Mouse (Mus musculus): ENCODE data around the gene Ehbp1l1. TPM values are rescaled to one million over a fixed set of nuclear protein-coding genes. Genes with fewer than 3 reads are reported as not detected.

Ehbp1l1 gene
- total and polyA plus RNA-seq, 3 experiments, result 30.4 to 62.6 (median 57.0) TPM

DNA sequence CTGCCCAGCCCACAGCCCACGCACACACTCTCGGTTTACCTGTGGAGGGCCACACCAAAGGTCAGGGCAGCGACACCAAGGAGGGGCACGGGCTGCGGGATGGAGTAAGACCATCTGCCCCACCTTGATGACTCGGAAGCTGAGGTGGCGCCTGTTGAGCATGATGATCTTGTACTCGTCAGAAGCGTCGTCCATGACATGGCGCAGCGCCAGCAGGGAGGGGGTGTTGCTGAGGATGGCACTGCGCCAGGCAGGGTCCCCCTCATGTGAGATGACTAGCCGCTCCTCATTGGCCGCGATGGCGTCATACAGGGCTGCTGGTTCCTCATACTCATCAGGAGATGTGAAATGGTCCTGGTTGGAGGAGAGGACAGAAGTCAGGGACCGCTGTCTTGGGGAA, 59.7 kb downstream of the Ehbp1l1 start:
- H3K9ac ChIP-seq (ENCODE audit: insufficient read depth, low read depth), result no peak overlapping the region
- no peaks in the 10 kb centered on the region for H3K27me3 ChIP-seq (replicated peaks)
- no peak for DNase-seq (ENCODE audit: extremely low read depth)
- H3K9me3 ChIP-seq (replicated peaks; ENCODE audit: low read length), result no peaks in the 10 kb centered on the region
- no peak overlapping the region for H3K27ac ChIP-seq (ENCODE audit: insufficient read depth, low read depth)
- peaks cover 61 to 70% of the 10 kb centered on the region in 2 experiments for H3K36me3 ChIP-seq (replicated peaks in 1 of 2; ENCODE audit: control insufficient read depth in 1 of 2, insufficient read depth in 1 of 2, low read length in 1 of 2)
- peaks cover 6% of the 10 kb centered on the region; the same call in 1 of the 2 replicates for H3K79me2 ChIP-seq (replicated peaks; ENCODE audit: control insufficient read depth, extremely low read depth, insufficient read depth, poor library complexity, severe bottlenecking)
- dilution Hi-C loops (cut with MboI; ENCODE audit: extremely low pct_ligation_motif_present, extremely low pct_unique_long_range_greater_than_20kb, low sequenced_read_pairs), result no loop called here
- no peak overlapping the region for H3K4me3 ChIP-seq (replicated peaks in 1 of 3; ENCODE audit: low read depth in 2 of 3, low read length in 2 of 3, poor library complexity in 1 of 3)
- H3K4me2 ChIP-seq (ENCODE audit: insufficient read depth, low read depth, poor library complexity, severe bottlenecking), result no peak overlapping the region
- TF ChIP-seq ZMIZ1 (IDR thresholded peaks at IDR 0.05; ENCODE audit: low read depth, low read length) (no peak), SMC3 (IDR thresholded peaks at IDR 0.05; ENCODE audit: low read depth, low read length) (no peak), RCOR1 (conservative IDR thresholded peaks at IDR 0.05; ENCODE audit: low read depth, low read length) (no peak), ZNF384 (IDR thresholded peaks at IDR 0.05; ENCODE audit: low read depth, low read length) (no peak)
- peaks cover 8 to 24% of the 10 kb centered on the region in 2 experiments for H3K4me1 ChIP-seq (ENCODE audit: control insufficient read depth in 1 of 2, insufficient read depth in 2 of 2)
- in situ Hi-C loops (cut with MboI; ENCODE audit: low pct_ligation_motif_present, low pct_unique_long_range_greater_than_20kb, low sequenced_read_pairs), result no loop called here

DNA sequence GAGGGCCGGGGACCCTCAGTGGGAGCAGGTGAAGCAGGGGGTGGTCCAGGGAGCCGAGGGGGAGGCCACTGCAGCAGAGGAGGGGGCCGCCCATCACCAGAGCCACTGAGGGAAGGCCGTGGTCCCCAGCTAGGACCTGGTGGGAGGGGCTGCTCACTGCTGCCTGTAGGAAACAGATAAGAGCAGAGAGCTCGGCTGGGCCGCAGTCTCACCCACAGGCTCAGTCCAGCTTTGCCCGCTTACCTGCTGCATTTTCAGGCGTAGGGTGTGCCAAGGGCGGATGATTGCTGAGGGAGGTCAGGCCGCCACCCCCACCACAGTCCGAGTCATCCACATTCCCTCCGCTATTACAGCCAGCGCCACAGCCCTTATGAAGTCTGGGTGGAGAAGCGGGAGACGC, 60.7 kb downstream of the Ehbp1l1 start:
- no peak for TF ChIP-seq HCFC1 (IDR thresholded peaks at IDR 0.05; ENCODE audit: low read depth, low read length)
- TF ChIP-seq MYC (IDR thresholded peaks at IDR 0.05; ENCODE audit: low read depth, low read length), result no peak
- TF ChIP-seq ZMIZ1 (IDR thresholded peaks at IDR 0.05; ENCODE audit: low read depth, low read length), result no peak
- TF ChIP-seq SIN3A (IDR thresholded peaks at IDR 0.05; ENCODE audit: low read length), result no peak
- TF ChIP-seq POLR2AphosphoS2 (IDR thresholded peaks at IDR 0.05; ENCODE audit: low read depth, low read length), result no peak
- no peak for TF ChIP-seq TCF12 (IDR thresholded peaks at IDR 0.05; ENCODE audit: low read depth, low read length)
- no peak for TF ChIP-seq GABPA (IDR thresholded peaks at IDR 0.05; ENCODE audit: insufficient replicate concordance, low read depth, low read length)
- no peak for TF ChIP-seq MEF2A (IDR thresholded peaks at IDR 0.05; ENCODE audit: borderline replicate concordance, low read depth, low read length)
- TF ChIP-seq EP300 (IDR thresholded peaks at IDR 0.05; ENCODE audit: low read length), result no peak
- no peak for DNase-seq (ENCODE audit: extremely low read depth)
- Histone ChIP-seq H3K9ac (ENCODE audit: insufficient read depth, low read depth) (no peak overlapping the region), H3K79me2 (replicated peaks; ENCODE audit: control insufficient read depth, extremely low read depth, insufficient read depth, poor library complexity, severe bottlenecking) (peaks cover 6% of the 10 kb centered on the region; the same call in 1 of the 2 replicates), H3K4me2 (ENCODE audit: insufficient read depth, low read depth, poor library complexity, severe bottlenecking) (no peak overlapping the region), H3K4me3 (replicated peaks in 1 of 3; ENCODE audit: low read depth in 2 of 3, low read length in 2 of 3, poor library complexity in 1 of 3) (no peak overlapping the region), H3K4me1 (ENCODE audit: control insufficient read depth in 1 of 2, insufficient read depth in 2 of 2) (peaks cover 10 to 29% of the 10 kb centered on the region in 2 experiments), H3K36me3 (replicated peaks in 1 of 2; ENCODE audit: control insufficient read depth in 1 of 2, insufficient read depth in 1 of 2, low read length in 1 of 2) (peaks cover 52 to 64% of the 10 kb centered on the region in 2 experiments), H3K9me3 (replicated peaks; ENCODE audit: low read length) (no peaks in the 10 kb centered on the region), H3K27ac (ENCODE audit: insufficient read depth, low read depth) (no peak overlapping the region), H3K27me3 (replicated peaks) (no peaks in the 10 kb centered on the region)
- dilution Hi-C loops (cut with MboI; ENCODE audit: extremely low pct_ligation_motif_present, extremely low pct_unique_long_range_greater_than_20kb, low sequenced_read_pairs) (no loop called here), in situ Hi-C loops (cut with MboI; ENCODE audit: low pct_ligation_motif_present, low pct_unique_long_range_greater_than_20kb, low sequenced_read_pairs) (no loop called here)

DNA sequence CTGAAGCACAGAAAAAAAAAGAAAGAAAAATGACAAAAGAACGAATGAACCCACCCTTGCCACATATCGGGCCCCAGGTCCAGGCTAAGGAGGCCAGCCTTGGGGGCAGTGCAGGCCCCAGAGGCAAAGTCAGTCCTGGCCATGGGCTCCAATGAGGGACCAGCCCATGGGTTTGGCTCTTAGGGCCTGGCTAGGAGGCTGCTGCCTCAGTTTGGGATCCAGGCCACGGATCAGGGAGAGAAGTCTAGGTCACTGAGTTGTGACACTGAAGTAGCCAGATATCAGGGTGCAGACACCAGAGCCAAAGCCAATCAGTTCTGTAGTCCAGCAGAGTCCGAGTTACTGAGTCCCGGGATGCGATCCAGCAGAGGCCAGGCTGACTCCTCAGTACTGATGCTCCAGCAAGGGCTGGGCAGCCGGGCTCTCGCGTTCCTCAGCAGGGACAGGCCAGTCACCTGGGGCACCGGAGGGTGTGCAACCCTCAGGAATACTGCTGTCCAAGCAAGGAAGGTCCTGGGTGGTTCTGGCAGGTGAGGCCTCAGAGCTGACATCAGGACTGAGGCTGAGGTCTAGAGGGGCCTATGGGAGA, 61.4 kb downstream of the Ehbp1l1 start:
- Histone ChIP-seq H3K27me3 (replicated peaks) (no peaks in the 10 kb centered on the region), H3K9me3 (replicated peaks; ENCODE audit: low read length) (no peaks in the 10 kb centered on the region), H3K4me3 (replicated peaks in 1 of 3; ENCODE audit: low read depth in 2 of 3, low read length in 2 of 3, poor library complexity in 1 of 3) (no peak overlapping the region), H3K9ac (ENCODE audit: insufficient read depth, low read depth) (no peak overlapping the region), H3K27ac (ENCODE audit: insufficient read depth, low read depth) (no peak overlapping the region), H3K79me2 (replicated peaks; ENCODE audit: control insufficient read depth, extremely low read depth, insufficient read depth, poor library complexity, severe bottlenecking) (peaks cover 6% of the 10 kb centered on the region; the same call in 1 of the 2 replicates), H3K4me1 (ENCODE audit: control insufficient read depth in 1 of 2, insufficient read depth in 2 of 2) (peaks cover 14 to 36% of the 10 kb centered on the region in 2 experiments), H3K4me2 (ENCODE audit: insufficient read depth, low read depth, poor library complexity, severe bottlenecking) (no peak overlapping the region), H3K36me3 (replicated peaks in 1 of 2; ENCODE audit: control insufficient read depth in 1 of 2, insufficient read depth in 1 of 2, low read length in 1 of 2) (peaks cover 48 to 64% of the 10 kb centered on the region in 2 experiments)
- in situ Hi-C loops (cut with MboI; ENCODE audit: low pct_ligation_motif_present, low pct_unique_long_range_greater_than_20kb, low sequenced_read_pairs), result no loop called here
- DNase-seq (ENCODE audit: extremely low read depth), result no peak
- no peak for TF ChIP-seq NRF1 (IDR thresholded peaks at IDR 0.05; ENCODE audit: low read depth, low read length)
- no peak for TF ChIP-seq JUND (conservative IDR thresholded peaks at IDR 0.05; ENCODE audit: low read depth, low read length)
- no peak for TF ChIP-seq NELFE (IDR thresholded peaks at IDR 0.05; ENCODE audit: low read depth, low read length)
- no peak for TF ChIP-seq MEF2A (IDR thresholded peaks at IDR 0.05; ENCODE audit: borderline replicate concordance, low read depth, low read length)
- no peak for TF ChIP-seq RCOR1 (conservative IDR thresholded peaks at IDR 0.05; ENCODE audit: low read depth, low read length)
- no peak for TF ChIP-seq ELF1 (IDR thresholded peaks at IDR 0.05; ENCODE audit: low read depth, low read length)
- no peak for TF ChIP-seq MAZ (IDR thresholded peaks at IDR 0.05; ENCODE audit: low read depth, low read length)
- no peak for TF ChIP-seq ZMIZ1 (IDR thresholded peaks at IDR 0.05; ENCODE audit: low read depth, low read length)
- TF ChIP-seq POLR2AphosphoS2 (IDR thresholded peaks at IDR 0.05; ENCODE audit: low read depth, low read length), result no peak
- no peak for TF ChIP-seq KAT2A (IDR thresholded peaks at IDR 0.05; ENCODE audit: insufficient replicate concordance, low read length)
- no peak for TF ChIP-seq JUN (IDR thresholded peaks at IDR 0.05; ENCODE audit: insufficient read depth, low read depth, low read length)
- no peak for TF ChIP-seq ZNF384 (IDR thresholded peaks at IDR 0.05; ENCODE audit: low read depth, low read length)
- dilution Hi-C loops (cut with MboI; ENCODE audit: extremely low pct_ligation_motif_present, extremely low pct_unique_long_range_greater_than_20kb, low sequenced_read_pairs), result no loop called here
